Mouse (Mus musculus) heart, postnatal 25 days (tissue): ENCODE results near the gene Gm21637. TPM values are rescaled to one million over a fixed set of nuclear protein-coding genes. Genes with fewer than 3 reads are reported as not detected.
"Not testable (repeated sequence)": the region's sequence is repeated elsewhere in the genome, so short reads cannot be mapped to it uniquely, and the experiment has no call there.

Experiments
- DNase-seq: peaks from one replicate; pipeline ENCODE4 v3.0.0; 2022; ENCODE audit warnings: low spot score
- intact Hi-C: fragments of 180-260 bp; cut with DNase I; formaldehyde crosslinking; loops from one replicate; pipeline ENCODE4 v1.15.1; 2025
- total RNA-seq, 2 experiments: library from RNA; stranded (reverse); gene quantifications; 2 replicates each; pipeline ENCODE4 v1.2.3; 2021

Gene Gm21637
- not detected for total RNA-seq

- intact Hi-C loops, DNase-seq: not testable (repeated sequence)
Observed at GRCm38 (mm10) chrX:31961744-31962143, at the start of gene Gm21637. Gene Gm21637, plus strand, starts transcription at chrX:31962044.

Other genes starting within 250 kb of the Gm21637 start
- gene Btbd35f25, start 244.9 kb upstream of the Gm21637 start, total RNA-seq = not detected
- not detected for gene Btbd35f22, start 85.8 kb downstream of the Gm21637 start, total RNA-seq